Mouse (Mus musculus): ENCODE measurements around the gene Cwc27. TPM values are rescaled to one million over a fixed set of nuclear protein-coding genes. Genes with fewer than 3 reads are reported as not detected.

Gene Cwc27
- polyA plus RNA-seq (2012; rRNA removed) = 16.4 and 19.3 TPM in 2 replicates

DNA sequence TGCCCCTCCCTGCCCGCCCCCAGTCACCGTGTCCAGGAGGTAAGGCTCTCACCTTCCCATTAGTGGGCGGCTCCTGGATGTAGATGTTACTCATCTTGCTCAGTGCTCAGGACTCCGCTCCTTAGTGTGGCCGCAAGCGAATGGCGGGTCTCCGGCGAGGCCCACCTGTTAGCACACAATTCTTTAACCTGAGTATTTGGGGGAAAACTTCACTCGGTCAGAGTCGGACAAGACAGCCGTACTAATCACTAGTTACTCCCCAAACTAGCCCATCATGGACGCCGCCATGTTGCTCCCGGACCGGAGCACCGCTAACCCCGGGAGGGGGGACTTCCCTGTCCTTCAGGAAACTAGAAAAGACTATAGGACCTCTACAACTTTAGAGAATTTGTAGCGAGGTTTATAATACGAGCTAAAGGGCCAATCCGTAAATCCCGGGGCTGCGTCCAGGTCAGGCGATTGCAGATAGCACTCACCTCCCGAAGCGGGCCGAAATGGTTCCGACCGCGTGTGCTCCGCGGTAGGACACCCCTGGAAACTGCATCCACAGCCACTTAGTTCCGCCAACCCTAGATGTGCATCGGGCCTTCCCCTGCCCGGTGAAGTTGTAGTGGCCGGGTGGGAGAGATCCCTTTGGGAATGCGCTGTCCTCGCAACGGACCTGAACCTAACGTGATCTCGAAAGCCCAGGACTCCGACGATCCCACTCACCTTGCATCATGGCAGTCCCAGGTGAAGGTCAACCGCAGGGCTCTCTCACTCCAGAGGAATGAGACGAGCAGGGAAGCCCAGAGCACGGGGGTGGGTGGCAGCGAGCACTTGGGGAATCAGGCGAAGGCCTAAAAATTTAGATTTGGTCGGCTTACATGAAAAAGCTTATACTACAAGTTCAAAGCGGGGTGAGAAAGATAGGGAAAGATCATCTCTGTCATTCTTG, at the start of gene Cwc27:
Cwc27 (minus strand) TSS at position 508 of the 937 bp plus-strand sequence.
- DNase-seq (ENCODE audit: extremely low spot score in 1 of 2, low spot score in 1 of 2) = peak; percentile 39 to 82

DNA sequence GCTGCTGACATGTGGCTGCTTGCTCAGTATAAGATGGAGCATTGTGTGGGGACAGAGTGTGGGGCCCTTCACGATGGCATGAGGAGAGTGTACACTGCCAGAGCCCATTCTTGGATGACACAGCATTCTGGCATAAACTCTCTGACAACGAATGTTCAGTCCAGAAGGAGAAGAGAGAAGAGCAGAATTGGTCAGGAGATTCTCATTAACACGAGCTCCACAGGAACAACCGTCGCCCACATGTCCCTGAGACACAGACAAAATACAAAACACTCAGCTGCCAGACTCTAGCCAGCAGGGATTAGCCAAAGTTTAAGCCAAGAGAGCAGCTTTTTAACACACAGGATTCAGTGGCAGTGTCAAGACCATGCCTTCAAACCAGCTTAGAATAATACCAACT, 49.8 kb upstream of the Cwc27 start:
- DNase-seq (ENCODE audit: extremely low spot score in 1 of 2, low spot score in 1 of 2) = no peak

DNA sequence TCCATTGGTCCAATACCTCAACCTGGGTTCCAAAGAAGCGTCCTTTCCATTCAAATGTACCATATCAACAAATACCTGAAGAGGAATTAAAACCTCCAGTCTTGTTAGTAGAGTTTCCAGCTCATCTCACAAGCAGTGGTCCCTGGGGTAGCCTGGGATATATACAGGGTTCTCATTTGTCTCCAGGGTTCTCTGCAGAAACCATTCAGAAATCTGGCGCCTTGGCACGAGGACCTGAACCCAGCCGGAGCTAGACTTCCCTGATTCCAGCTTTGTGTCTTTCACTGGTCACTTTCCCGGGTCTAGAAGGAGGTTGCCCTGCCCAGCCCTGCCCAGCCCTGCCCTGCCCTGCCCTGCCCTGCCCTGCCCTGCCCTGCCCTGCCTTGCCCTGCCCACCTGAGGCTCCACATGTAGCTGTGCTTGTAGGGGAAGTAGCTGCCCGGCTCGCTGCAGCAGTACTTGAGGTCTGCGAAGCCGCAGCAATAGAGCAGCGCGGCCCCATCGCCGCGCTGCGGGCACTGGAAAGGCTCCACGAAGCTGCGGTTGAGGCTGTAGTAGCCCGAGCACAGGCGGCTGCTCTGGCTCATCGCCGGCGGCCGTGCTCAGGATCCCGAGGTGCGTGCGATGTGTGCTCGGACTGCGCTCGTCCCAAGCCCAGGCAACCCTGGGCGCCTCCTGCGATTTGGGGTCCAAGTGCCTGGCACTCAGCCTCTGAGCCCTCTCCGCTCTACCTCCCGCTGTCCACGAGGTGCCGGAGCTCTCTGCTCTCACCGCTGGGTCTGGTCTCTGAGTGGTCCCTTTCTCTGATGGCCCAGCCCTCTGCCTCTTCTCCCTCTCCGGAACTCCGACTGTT, 46.4 kb upstream of the Cwc27 start, which contains the start of gene Shisal2b:
Shisal2b (minus strand) TSS at position 767 of the 853 bp plus-strand sequence.
- peak in 1 of 2 experiments; percentile 20 for DNase-seq (ENCODE audit: extremely low spot score in 1 of 2, low spot score in 1 of 2)

DNA sequence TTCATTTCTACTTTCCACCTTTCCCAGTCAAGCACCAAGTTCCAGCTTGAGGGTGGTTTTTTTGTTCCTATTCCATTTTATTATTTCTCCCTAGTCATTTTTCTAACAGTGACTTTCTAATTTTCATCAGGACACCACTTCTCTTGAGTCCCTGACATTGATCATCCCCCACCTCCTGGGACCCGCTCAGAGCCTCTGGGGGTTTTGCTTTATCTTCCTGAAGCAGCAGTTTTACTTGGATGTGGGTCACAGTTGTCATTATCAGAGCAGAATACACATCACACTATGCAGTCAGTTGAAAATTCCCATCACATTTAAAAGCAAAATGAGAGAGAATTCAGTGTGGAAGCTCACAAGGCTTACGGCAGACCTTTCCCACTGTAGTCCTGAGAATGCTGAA, 36.7 kb upstream of the Cwc27 start:
- DNase-seq (ENCODE audit: extremely low spot score in 1 of 2, low spot score in 1 of 2) = no peak

DNA sequence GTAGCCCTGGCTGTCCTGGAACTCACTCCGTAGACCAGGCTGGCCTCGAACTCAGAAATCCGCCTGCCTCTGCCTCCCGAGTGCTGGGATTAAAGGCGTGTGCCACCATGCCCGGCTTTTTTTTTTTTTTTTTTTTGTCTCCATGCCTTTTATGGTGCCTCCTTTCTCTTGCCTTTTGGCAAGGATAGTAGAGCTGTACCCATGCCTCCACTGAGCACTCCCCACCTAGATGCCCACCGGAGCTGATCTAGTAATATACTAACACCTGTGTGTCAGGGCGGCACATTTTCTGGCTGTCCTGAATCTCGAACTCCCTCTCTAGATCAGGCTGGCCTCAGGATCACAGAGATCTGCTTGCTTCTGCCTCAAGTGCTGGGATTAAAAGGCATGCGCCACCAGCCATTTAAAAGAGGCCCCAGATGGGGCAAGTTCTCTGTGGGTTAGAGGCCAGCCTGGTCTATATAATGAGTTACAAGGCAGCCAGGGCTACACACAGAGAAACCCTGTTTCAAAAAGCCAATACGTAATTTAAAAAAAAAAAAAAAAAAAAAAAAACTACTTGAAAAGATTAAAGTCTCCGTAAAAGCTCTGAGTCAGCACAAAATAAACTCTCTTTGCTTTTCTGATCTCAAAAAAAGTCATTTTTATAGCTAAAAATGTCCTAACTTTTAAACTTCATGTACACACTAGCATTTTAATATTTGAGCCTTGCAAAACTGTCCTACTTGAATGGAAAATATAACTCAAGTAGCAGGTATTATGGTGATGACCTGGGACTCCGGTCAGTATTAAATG, 26.6 kb upstream of the Cwc27 start:
- no peak for DNase-seq (ENCODE audit: extremely low spot score in 1 of 2, low spot score in 1 of 2)

DNA sequence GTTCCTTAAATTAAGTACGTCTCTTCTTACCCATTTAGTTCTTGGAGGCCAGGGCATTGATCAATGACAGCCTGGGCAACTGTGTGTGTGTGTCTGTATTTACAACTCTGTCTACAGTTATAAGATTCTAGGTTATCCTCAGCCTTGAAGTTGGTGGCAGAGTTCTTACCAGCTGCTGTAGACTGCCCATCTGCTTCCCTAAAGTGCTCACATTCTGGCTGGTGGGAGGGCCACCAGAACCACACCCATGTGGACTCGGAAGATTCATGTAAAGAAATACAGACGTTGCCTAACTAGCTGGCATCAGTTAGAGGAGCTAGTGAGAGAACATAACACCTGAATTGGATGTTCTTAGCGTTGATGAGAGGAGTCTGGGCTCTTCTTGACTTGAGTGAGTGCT, 25.0 kb upstream of the Cwc27 start:
- no peak for DNase-seq (ENCODE audit: extremely low spot score in 1 of 2, low spot score in 1 of 2)

DNA sequence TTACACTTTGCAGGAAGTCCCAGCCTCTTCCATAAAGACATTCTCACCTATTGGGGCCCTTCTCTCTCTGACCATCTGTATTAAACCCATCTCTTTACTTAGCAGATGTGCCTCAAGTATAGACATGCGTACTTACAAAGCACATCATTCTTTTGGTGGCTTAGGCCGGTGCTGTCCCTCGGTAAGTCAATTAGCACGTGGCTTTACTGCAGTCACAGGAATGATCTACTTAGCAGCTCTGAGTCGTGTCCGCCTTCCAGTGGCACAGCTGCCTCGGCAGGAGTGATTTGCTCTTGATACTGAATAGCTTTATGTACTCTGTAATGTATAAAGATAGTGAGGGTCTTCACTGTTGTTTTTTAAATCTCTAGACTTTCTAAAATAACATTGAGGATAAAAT, 20.7 kb upstream of the Cwc27 start:
- no peak for DNase-seq (ENCODE audit: extremely low spot score in 1 of 2, low spot score in 1 of 2)

DNA sequence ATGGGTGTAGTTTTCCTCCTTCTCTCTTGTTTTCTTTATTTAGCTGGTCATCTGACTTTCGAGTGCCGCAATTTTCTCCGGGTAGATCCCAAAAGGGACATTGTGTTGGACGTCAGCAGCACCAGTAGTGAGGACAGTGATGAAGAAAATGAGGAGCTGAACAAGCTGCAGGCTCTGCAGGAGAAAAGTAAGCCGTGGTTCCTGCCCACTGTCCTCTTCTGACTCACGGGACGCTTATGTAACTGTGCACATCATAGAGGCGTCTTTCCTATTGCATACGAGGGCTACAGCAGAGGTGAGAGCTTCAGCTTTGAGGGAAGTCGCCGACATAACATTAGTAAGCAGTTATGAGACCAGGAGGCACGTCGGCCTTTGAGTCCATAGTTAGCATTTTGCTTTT, 15.9 kb upstream of the Cwc27 start:
- peak in 1 of 2 experiments; percentile 33 for DNase-seq (ENCODE audit: extremely low spot score in 1 of 2, low spot score in 1 of 2)

DNA sequence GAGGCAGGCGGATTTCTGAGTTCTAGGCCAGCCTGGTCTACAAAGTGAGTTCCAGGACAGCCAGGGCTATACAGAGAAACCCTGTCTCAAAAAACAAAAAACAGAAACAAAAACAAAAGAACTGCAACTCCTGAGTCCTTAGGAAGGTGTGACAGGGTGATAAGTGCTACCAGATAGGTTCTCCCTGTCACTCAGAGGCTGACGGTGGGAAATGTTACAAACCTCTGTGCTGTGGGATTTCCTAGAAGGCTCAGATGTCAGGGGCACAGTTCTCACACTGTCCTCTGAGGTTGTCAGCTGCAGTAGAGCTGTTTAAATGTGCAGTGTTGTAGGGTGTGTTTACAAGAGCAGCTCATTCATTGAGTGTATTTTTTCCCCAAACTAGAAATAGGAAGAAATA, 8.5 kb upstream of the Cwc27 start:
- no peak for DNase-seq (ENCODE audit: extremely low spot score in 1 of 2, low spot score in 1 of 2)

DNA sequence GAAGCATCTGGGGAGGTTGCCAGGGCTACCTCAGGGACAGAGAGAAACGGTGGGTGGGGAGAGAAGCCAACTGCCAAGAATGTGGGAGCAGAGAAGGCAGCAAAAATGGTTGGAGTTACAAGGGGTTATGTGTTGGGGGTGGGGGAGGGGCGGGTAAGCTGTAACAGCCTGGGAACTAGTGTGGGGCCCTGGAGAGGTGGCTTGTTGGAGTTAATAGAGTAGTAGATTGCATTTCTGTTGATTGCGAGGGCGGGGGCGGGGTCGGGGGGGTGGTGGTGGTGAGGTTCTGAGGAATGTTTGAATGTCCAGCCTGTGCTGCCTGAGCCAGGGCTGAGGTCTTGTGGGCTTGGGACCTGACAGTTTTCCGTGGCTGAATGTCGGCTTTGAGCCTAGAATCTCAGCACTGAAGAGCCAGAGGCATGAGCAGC, 5.5 kb upstream of the Cwc27 start:
- DNase-seq (ENCODE audit: extremely low spot score in 1 of 2, low spot score in 1 of 2) = no peak

DNA sequence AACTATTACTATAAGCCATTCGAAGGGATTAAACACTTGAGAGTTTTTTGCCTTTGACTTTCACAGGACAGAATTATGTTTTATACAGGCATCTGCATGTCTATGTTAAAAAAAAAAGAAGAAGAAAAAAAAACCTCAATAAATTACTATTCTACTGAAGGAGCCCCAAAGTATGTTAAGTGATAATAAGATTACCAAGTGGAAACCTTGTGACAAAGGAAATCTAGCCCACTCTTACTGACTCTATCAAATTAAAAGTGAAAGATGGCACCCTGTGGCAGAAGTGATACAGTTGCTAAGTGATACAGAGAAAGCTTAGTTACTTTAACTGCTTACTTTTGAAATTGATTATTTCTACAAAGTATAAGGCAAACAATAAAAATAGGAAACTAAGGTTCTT, 5.0 kb upstream of the Cwc27 start:
- no peak for DNase-seq (ENCODE audit: extremely low spot score in 1 of 2, low spot score in 1 of 2)

DNA sequence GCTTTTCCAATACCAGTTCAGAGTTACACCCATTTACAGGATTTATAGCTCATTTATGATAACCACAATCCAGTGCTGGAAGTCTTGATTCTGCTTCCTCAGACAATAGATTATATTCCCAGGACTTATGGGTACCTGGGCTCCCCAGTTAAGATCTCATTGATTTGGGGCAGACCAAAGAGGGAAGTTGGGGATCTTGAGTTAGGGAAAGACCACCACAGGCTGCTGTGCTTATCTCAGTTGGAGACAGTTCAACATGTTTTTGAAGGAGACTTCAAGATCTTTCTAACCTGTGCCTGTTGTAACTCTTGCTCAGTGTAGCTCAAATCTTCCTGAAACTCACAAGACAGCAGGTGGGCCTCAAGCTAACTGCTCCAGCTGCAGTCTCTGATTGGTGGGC, 4.2 kb upstream of the Cwc27 start:
- no peak for DNase-seq (ENCODE audit: extremely low spot score in 1 of 2, low spot score in 1 of 2)

DNA sequence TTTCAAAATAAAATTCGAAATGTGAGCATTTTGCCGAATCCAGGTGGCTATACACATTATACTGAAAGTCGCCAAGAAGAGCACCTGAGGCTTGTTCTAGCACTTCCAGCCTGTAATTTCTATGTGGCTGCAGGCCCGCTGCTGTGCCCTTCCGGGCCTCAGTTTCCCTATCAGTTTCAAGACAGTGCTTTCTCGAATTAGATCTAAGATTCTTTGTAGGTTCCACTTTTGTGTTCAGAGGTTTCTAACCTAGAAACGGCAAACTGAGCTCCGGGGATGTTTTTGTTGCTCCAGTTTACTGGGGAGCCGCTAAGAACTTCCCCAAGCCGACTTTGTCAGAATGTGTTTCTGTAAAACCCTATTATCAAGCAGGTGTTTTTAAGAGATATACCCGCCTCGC, 754 bp upstream of the Cwc27 start:
- no peak for DNase-seq (ENCODE audit: extremely low spot score in 1 of 2, low spot score in 1 of 2)

DNA sequence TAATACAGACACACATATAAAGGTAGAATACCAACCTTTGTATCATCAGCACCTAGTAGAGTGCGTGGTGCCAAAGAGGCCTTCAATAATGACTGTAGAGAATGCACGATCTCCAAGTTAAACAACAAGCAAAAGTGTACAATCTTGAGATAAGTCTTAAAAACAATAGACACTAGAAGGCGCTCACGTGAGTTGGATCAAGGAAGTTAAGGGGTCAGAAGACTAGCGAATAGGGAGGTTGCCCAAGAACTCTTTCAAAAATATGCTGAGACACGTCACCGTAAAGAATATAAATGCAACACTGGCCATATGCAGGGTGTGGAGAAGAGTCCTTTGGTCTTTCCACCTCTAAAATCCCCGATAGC, 690 bp downstream of the Cwc27 start:
- no peak for DNase-seq (ENCODE audit: extremely low spot score in 1 of 2, low spot score in 1 of 2)

DNA sequence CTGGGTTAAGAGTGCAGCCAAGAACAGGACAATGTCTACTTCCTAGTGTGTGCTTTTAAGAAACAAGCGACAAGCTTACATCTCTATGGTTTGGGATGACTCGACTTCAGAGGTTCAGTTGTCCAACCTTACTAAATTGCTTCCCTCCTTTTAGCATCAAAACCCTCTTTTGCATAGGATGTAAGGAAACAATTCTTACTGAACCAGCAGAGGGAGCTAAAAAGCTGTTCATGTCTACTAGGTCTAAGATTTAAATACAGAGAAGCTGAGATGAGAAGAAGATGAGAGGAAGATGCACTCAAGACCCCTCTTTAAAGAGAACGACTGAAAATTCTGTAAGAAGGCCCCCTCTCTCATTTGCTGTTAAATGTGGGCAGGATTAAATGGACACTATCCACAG, 11.3 kb downstream of the Cwc27 start:
- DNase-seq (ENCODE audit: extremely low spot score in 1 of 2, low spot score in 1 of 2) = peak in 1 of 2 experiments; percentile 82

DNA sequence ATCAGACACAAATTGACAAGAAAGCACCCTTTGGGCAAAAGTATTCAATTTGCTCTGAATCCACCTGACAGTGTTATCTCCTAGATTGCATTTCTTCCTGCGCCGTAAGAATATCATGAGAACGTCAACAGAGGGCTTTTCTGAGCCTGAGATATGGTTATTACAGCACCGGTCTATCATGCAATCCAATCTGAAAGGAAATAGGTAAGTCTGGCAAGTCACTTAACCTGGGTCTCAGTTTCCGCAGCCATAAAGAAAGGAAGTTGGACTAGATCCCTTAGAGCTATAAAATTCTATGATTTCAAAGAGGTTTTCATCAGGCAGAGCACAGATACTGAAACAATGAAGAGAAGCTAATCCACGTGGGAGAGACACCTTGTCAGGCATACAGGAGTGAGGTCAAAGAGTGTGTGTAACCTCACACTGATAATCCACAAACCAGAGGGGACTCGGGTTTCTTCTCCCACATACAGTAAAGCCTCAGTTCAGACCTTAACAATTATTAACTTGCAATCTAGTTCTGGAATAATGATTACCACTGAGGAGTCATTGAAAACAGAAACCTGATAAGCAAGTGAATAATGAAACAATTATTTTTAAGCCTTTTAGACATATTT, 17.3 kb downstream of the Cwc27 start:
- no peak for DNase-seq (ENCODE audit: extremely low spot score in 1 of 2, low spot score in 1 of 2)

DNA sequence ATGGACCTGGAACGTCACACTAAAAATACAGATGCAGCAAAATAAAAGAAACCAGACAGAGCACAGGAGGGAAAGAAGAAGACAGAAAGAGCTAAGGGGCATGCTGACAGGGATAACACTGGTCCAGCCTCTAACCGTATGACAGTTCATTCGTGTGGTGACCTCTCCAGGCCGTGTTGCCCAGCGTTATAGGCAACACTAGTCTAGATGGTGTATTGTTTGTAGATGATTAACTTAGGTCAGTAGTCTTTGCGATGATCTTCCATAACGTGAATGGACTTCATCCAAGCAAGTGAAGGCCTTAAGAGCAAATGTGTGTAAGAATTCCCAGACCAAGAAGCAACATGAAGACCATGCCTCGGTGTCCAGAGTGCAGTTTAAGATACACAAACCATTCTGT, 17.9 kb downstream of the Cwc27 start:
- no peak for DNase-seq (ENCODE audit: extremely low spot score in 1 of 2, low spot score in 1 of 2)

DNA sequence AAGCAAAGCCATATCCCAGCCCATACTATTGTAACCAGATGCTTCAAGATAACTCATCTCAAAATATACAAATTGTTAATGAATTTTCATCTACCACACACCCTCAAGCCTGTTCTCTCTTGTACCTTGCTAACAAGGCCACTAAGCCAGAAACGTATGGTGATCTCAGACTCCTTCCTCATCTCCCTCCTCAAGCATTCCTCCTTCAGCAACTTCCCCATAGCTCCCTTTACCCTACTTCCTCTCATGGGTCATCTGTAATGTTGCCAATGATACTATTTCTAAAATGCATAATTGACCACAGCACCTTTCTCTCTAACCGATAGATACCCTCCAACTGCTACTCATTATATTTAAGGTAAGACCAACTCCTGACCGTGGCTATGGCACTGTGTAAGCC, 22.5 kb downstream of the Cwc27 start:
- no peak for DNase-seq (ENCODE audit: extremely low spot score in 1 of 2, low spot score in 1 of 2)

DNA sequence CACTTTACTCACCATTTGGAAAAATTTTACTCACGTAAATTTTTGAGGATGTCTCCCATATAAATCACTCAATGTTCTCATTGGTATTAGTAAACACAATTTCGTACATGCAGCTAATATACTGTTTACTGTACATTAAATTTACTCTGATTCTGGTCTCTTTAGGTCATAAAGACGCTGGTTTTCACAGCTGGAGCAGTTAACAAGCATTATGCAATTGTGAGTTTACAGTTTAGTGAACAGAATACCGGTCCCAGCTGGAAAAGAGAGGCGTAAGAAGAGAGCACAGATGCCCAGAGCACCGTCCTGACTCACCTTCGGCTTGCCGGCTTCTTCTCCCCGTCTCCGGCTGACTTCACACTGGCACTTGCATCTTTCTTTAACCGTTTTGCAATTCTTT, 24.8 kb downstream of the Cwc27 start, which contains the start of gene Srek1ip1:
Srek1ip1 (plus strand) TSS at position 301 of the 400 bp plus-strand sequence.
- DNase-seq (ENCODE audit: extremely low spot score in 1 of 2, low spot score in 1 of 2) = no peak

DNA sequence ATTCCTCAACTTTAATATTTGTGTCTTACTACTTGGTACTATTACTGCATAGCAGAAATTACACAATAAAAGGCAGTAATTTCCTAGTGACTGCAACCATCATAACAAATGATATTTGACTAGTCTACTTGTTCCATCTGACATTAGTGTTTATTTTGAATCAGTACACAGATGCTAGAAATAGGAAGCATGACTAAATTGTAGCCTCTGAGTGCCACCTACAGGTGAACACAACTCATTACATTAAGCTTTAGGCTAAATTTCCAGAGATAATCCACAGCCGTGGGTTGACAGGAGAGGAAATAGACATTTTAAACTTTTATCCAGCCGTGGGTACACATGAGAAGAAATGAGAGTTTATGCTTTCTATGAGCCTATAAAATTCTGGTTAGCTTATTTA, 27.3 kb downstream of the Cwc27 start:
- peak in 1 of 2 experiments; percentile 67 for DNase-seq (ENCODE audit: extremely low spot score in 1 of 2, low spot score in 1 of 2)
